Comparison of ENCODE assay signal across 8 mouse cellular contexts in genomic region chr12:11149121-11149420, GRCm38 (mm10). TPM values are rescaled to one million over a fixed set of nuclear protein-coding genes. Genes with fewer than 3 reads are reported as not detected.
DNase-seq lines count a peak whose midpoint lies in the region; ATAC-seq and TF ChIP-seq lines count a peak whose summit lies in the region.

No protein-coding gene starts in this region.

- H3K27me3 ChIP-seq in embryonic facial prominence, embryonic 13.5 days = peaks cover 63% of the 10 kb centered on the region
- peaks cover 57% of the 10 kb centered on the region for H3K27me3 ChIP-seq in intestine, embryonic 14.5 days (replicated peaks; ENCODE audit: control insufficient read depth, insufficient read depth, low read length)
- peaks cover 56% of the 10 kb centered on the region for H3K27me3 ChIP-seq in neural tube, embryonic 13.5 days

- no peaks in the 10 kb centered on the region for H3K9me3 ChIP-seq in embryonic facial prominence, embryonic 13.5 days
- no peaks in the 10 kb centered on the region for H3K9me3 ChIP-seq in intestine, embryonic 14.5 days (ENCODE audit: control insufficient read depth, low read length)
- H3K9me3 ChIP-seq in neural tube, embryonic 13.5 days = no peaks in the 10 kb centered on the region

- peaks cover 11% of the 10 kb centered on the region for H3K4me1 ChIP-seq in embryonic facial prominence, embryonic 13.5 days
- 0 out of 2 replicates have a peak, but pooled peaks cover 4% of the 10 kb centered on the region for H3K4me1 ChIP-seq in intestine, embryonic 14.5 days (replicated peaks; ENCODE audit: control insufficient read depth, insufficient read depth, low read length)
- peaks cover 20% of the 10 kb centered on the region for H3K4me1 ChIP-seq in neural tube, embryonic 13.5 days (replicated peaks)

- peak overlapping the region; percentile 68 for H3K4me3 ChIP-seq in layer of hippocampus, adult 2 months
- H3K4me3 ChIP-seq in embryonic facial prominence, embryonic 13.5 days = peak overlapping the region; percentile 62
- H3K4me3 ChIP-seq in intestine, embryonic 14.5 days (ENCODE audit: low read depth, low read length) = peak overlapping the region; percentile 48
- H3K4me3 ChIP-seq in neural tube, embryonic 13.5 days = peak overlapping the region; percentile 56

- no peaks in the 10 kb centered on the region for H3K36me3 ChIP-seq in embryonic facial prominence, embryonic 13.5 days
- H3K36me3 ChIP-seq in intestine, embryonic 14.5 days (ENCODE audit: control insufficient read depth, insufficient read depth, low read length) = no peaks in the 10 kb centered on the region
- no peaks in the 10 kb centered on the region for H3K36me3 ChIP-seq in neural tube, embryonic 13.5 days

- H3K27ac ChIP-seq in layer of hippocampus, adult 2 months = peak overlapping the region; percentile 76
- H3K27ac ChIP-seq in embryonic facial prominence, embryonic 13.5 days = no peak overlapping the region
- no peak overlapping the region for H3K27ac ChIP-seq in intestine, embryonic 14.5 days (ENCODE audit: low read depth)
- H3K27ac ChIP-seq in neural tube, embryonic 13.5 days (replicated peaks) = no peak overlapping the region

- H3K4me2 ChIP-seq in embryonic facial prominence, embryonic 13.5 days = peak overlapping the region; percentile 97
- H3K4me2 ChIP-seq in intestine, embryonic 14.5 days (ENCODE audit: low read length) = peak overlapping the region; percentile 95
- H3K4me2 ChIP-seq in neural tube, embryonic 13.5 days = peak overlapping the region; percentile 96

- DNase-seq in layer of hippocampus, adult 2 months (ENCODE audit: low spot score in 2 of 2) = no peak
- DNase-seq in layer of hippocampus, adult 8-10 months (ENCODE audit: low spot score in 2 of 2) = no peak
- peak; percentile 64 for DNase-seq in intestine, embryonic 14.5 days (ENCODE audit: low spot score)
- DNase-seq in layer of hippocampus, adult 9-10 months (ENCODE audit: low spot score) = no peak
- no peak for DNase-seq in urinary bladder, adult 18-20 months (ENCODE audit: low spot score in 2 of 2)
- no peak for DNase-seq in cerebellum, adult 11 months

- ATAC-seq in embryonic facial prominence, embryonic 13.5 days (ENCODE audit: insufficient number of reproducible peaks, insufficient read depth, low FRiP score, low TSS enrichment, low read depth) = no peak
- 0 out of 2 replicates have a peak, but pooled peaks have one; percentile 5 for ATAC-seq in intestine, embryonic 14.5 days (replicated peaks; ENCODE audit: low FRiP score, low TSS enrichment, low read depth)
- ATAC-seq in neural tube, embryonic 13.5 days (ENCODE audit: low read depth) = peak; percentile 23; the same call in 1 of the 2 replicates

- no peak for TF ChIP-seq CTCF in layer of hippocampus, adult 2 months (conservative IDR thresholded peaks at IDR 0.05)

- 1% methylated on average over 14 of the region's 14 CpGs for WGBS in embryonic facial prominence, embryonic 13.5 days
- under 1% methylated on average over 14 of the region's 14 CpGs for WGBS in intestine, embryonic 14.5 days
- WGBS in neural tube, embryonic 13.5 days = 2% methylated on average over 14 of the region's 14 CpGs

- peak overlapping the region; percentile 65 for H3K9ac ChIP-seq in embryonic facial prominence, embryonic 13.5 days
- H3K9ac ChIP-seq in intestine, embryonic 14.5 days (ENCODE audit: low read length) = no peak overlapping the region; the same call in 1 of the 2 replicates
- peak overlapping the region; percentile 69 for H3K9ac ChIP-seq in neural tube, embryonic 13.5 days

RNA-seq across cellular contexts. Expression of gene Kcns3, which starts 1.8 kb away (rescaled TPM):
- total RNA-seq in layer of hippocampus, adult 2 months (2021) = 10 to 100 TPM; 12.4 to 13.0 TPM
- 10 to 100 TPM in 3 of 4 experiments, 1 to 10 TPM in 1; 9.6 to 16.0 (median 13.6) TPM for total RNA-seq in layer of hippocampus, adult 8-10 months (2022)
- 1.4 and 2.7 TPM in 2 replicates for polyA plus RNA-seq in embryonic facial prominence, embryonic 13.5 days (2015; fragmentation: Nextera tagmentation; extraction: Ambion mirVana)
- 2.4 and 3.3 TPM in 2 replicates for polyA plus RNA-seq in intestine, embryonic 14.5 days (2014; fragmentation: Nextera tagmentation; extraction: Ambion mirVana)
- polyA plus RNA-seq in neural tube, embryonic 13.5 days (2015; fragmentation: Nextera tagmentation; extraction: Ambion mirVana) = 0.55 and 1.2 TPM in 2 replicates

RNA-seq across cellular contexts. Expression of gene Msgn1, which starts 59.7 kb away (rescaled TPM):
- total RNA-seq in layer of hippocampus, adult 2 months (2021) = not detected
- not detected for total RNA-seq in layer of hippocampus, adult 8-10 months (2022)
- not detected in 2 replicates for polyA plus RNA-seq in embryonic facial prominence, embryonic 13.5 days (2015; fragmentation: Nextera tagmentation; extraction: Ambion mirVana)
- not detected in 2 replicates for polyA plus RNA-seq in intestine, embryonic 14.5 days (2014; fragmentation: Nextera tagmentation; extraction: Ambion mirVana)
- polyA plus RNA-seq in neural tube, embryonic 13.5 days (2015; fragmentation: Nextera tagmentation; extraction: Ambion mirVana) = not detected in 2 replicates
